Mouse (Mus musculus) gonadal fat pad, adult 2 months (tissue): Measurements from ENCODE around the gene Hist2h2be. TPM values are rescaled to one million over a fixed set of nuclear protein-coding genes. Genes with fewer than 3 reads are reported as not detected.
"Not testable (repeated sequence)": the region's sequence is repeated elsewhere in the genome, so short reads cannot be mapped to it uniquely, and the experiment has no call there.

Experiments
- DNase-seq: peaks from one replicate; pipeline ENCODE4 v3.0.0-alpha.2; 2012; ENCODE audit warnings: low read depth
- polyA plus RNA-seq: library from polyadenylated mRNA; depleted of rRNA; stranded (reverse); fragments of >200 nt; gene quantifications from 2 replicates; pipeline ENCODE4 v1.2.3, GENCODE M21; 2012; rRNA removed

Hist2h2be gene
- polyA plus RNA-seq, result 9.7 and 10.5 TPM in 2 replicates

- no peak for DNase-seq
Measured at GRCm38 (mm10) chr3:96220765-96221639, at the start of gene Hist2h2be, which contains the start of gene Hist2h2ac. Gene Hist2h2be (plus strand): TSS chr3:96221119. Gene Hist2h2ac (minus strand): TSS chr3:96220880.

GRCm38 (mm10) chr3:96171583-96172196 is 49.2 kb upstream of the Hist2h2be start:
- no peak for DNase-seq

- no peak for DNase-seq
Measured at GRCm38 (mm10) chr3:96172197-96173178, 48.4 kb upstream of the Hist2h2be start, which contains the start of gene Sf3b4. Gene Sf3b4 (plus strand): TSS chr3:96172332.

- DNase-seq, result no peak
Measured at GRCm38 (mm10) chr3:96173185-96173584, 47.7 kb upstream of the Hist2h2be start.

GRCm38 (mm10) chr3:96174042-96174441 is 46.9 kb upstream of the Hist2h2be start:
- not testable (repeated sequence) for DNase-seq

GRCm38 (mm10) chr3:96175251-96175650 is 45.7 kb upstream of the Hist2h2be start:
- DNase-seq, result no peak

GRCm38 (mm10) chr3:96178427-96178826 is 42.5 kb upstream of the Hist2h2be start:
- no peak for DNase-seq

- DNase-seq, result no peak
Measured at GRCm38 (mm10) chr3:96178902-96179301, 42.0 kb upstream of the Hist2h2be start.

- no peak for DNase-seq
Measured at GRCm38 (mm10) chr3:96179531-96179930, 41.4 kb upstream of the Hist2h2be start.

- no peak for DNase-seq
Measured at GRCm38 (mm10) chr3:96180727-96181477, 40.0 kb upstream of the Hist2h2be start, which contains the start of gene Sv2a. Gene Sv2a (plus strand): TSS chr3:96181151.

- DNase-seq, result no peak
Measured at GRCm38 (mm10) chr3:96181510-96182381, 39.2 kb upstream of the Hist2h2be start.

- DNase-seq, result no peak
Measured at GRCm38 (mm10) chr3:96182382-96182776, 38.5 kb upstream of the Hist2h2be start.

GRCm38 (mm10) chr3:96192977-96193376 is 27.9 kb upstream of the Hist2h2be start:
- DNase-seq, result no peak

GRCm38 (mm10) chr3:96194966-96195365 is 26.0 kb upstream of the Hist2h2be start:
- no peak for DNase-seq

GRCm38 (mm10) chr3:96195616-96196313 is 25.2 kb upstream of the Hist2h2be start:
- no peak for DNase-seq

- no peak for DNase-seq
Measured at GRCm38 (mm10) chr3:96196437-96197128, 24.3 kb upstream of the Hist2h2be start.

GRCm38 (mm10) chr3:96197129-96197749 is 23.7 kb upstream of the Hist2h2be start:
- no peak for DNase-seq

- peak; percentile 17 for DNase-seq
Measured at GRCm38 (mm10) chr3:96198181-96198580, 22.7 kb upstream of the Hist2h2be start.
